Mouse (Mus musculus) right cerebral cortex, postnatal 10 days (tissue): Measurements from ENCODE around the gene Mettl8.

Source experiments
- DNase-seq, 2 experiments: peaks; one replicate each; pipeline ENCODE4 v3.0.0; 2021; ENCODE audit warnings: low spot score in 2 of 2

The Mettl8 gene

GRCm38 (mm10) chr2:70932965-70933364 lies 122.4 kb downstream of the Mettl8 start:
- no peak for DNase-seq

- DNase-seq: no peak
These were observed 124.6 kb downstream of the Mettl8 start for GRCm38 (mm10) chr2:70930631-70931288.

DNA sequence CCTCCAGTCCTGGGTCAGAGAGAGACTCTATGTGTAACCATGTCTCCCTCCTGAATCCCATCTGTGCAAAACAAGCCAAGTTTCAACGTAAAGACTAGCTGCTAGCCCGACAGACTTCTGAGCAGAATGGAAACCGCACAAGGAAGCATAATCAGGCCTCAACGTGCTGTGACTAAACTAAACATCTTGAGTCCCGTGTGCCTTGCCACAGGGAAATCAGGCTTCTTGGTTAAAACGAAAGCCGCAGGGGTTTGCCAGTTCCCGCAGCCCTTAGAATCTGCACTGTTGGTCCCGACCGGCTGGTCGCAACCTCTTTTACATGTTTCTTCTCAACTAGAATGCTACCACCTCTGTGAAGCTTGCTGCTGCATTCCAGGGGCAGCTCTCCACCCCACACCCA lies 125.7 kb downstream of the Mettl8 start:
- no peak for DNase-seq

- DNase-seq: no peak
These were observed 131.3 kb downstream of the Mettl8 start for GRCm38 (mm10) chr2:70924049-70924448.

DNA sequence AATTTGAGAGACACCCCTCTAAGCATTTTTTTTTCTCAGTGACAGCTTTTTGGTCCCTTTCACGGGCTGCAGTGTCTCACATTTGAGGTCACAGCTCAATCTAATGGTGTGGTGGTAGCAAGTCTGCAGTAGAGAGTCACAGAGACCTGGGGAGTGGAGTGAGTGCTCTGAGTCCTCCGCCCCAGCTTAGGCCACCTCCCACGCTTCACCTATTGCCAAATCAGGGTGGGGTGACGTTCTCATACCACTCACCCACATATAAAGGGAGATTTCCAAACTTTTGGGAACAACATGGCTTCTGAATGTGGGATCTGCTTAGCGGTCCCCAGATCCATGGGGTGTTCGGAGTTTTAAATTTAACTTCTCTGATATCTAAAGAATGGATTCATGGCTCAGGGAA lies 132.6 kb downstream of the Mettl8 start:
- DNase-seq: no peak

DNA sequence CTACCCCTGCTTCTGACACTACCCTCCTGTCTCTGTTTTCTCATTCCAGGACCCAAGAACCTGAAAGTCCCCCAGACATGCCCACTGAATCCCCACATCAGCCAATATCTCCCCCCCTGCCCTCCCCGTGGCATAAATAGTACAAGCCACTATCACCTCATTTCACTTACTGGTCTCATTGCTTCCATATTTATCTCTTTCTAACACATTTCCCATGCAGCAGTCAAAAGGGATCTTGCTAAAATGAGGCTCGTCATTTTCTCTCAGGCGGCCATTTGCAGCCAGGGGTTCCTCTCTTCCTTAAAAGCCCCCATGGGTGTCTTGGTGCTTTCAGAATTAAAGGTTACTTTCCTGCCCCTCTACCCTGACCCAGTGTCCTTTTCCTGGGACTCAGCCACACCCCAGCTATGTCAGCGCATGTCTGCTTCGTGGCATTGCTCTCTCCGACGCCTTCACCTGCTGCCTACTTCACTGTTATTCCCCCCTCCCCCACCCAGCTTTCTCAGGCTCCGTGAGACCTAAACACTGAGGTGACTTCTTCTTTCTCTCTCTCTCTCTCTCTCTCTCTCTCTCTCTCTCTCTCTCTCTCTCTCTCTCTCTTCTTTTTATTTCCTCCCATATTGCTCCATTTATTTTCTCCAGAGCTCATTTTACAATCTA lies 134.3 kb downstream of the Mettl8 start:
- DNase-seq: no peak

- DNase-seq: no peak
These were observed 135.4 kb downstream of the Mettl8 start for GRCm38 (mm10) chr2:70919913-70920522.

- DNase-seq: no peak
These were observed 136.9 kb downstream of the Mettl8 start for GRCm38 (mm10) chr2:70918516-70918915.
